Mouse (Mus musculus) spleen, adult 18-20 months (tissue): ENCODE measurements at regions not wholly inside any gene's neighbourhood (a gene's known extent, or its start where the extent isn't known, plus 50 kb on each side); places are given as distances from the start of the nearest gene placed in this dataset.

Experiments used
- DNase-seq, 2 experiments: peaks; one replicate each; pipeline ENCODE4 v3.0.0; 2022; ENCODE audit warnings: mixed read lengths in 2 of 2

- DNase-seq = no peak
Measured at GRCm38 (mm10) chr10:122515698-122516097, 67.4 kb downstream of the Avpr1a start.

- DNase-seq = no peak
Measured at GRCm38 (mm10) chr10:122519274-122519790, 71.0 kb downstream of the Avpr1a start.

- DNase-seq = no peak
Measured at GRCm38 (mm10) chr10:122519981-122520380, 71.7 kb downstream of the Avpr1a start.

- DNase-seq = no peak
Measured at GRCm38 (mm10) chr10:122522631-122523030, 74.3 kb downstream of the Avpr1a start.

- DNase-seq = no peak
Measured at GRCm38 (mm10) chr10:122525360-122525759, 77.1 kb downstream of the Avpr1a start.

GRCm38 (mm10) chr10:122525807-122526206, 77.5 kb downstream of the Avpr1a start:
- no peak for DNase-seq

GRCm38 (mm10) chr10:122528222-122528621, 79.9 kb downstream of the Avpr1a start:
- no peak for DNase-seq

- no peak for DNase-seq
Measured at GRCm38 (mm10) chr10:122528973-122529703, 80.8 kb downstream of the Avpr1a start.

GRCm38 (mm10) chr10:122534714-122535113, 86.4 kb downstream of the Avpr1a start:
- no peak for DNase-seq

- DNase-seq = no peak
Measured at GRCm38 (mm10) chr10:122535137-122535536, 86.8 kb downstream of the Avpr1a start.

- no peak for DNase-seq
Measured at GRCm38 (mm10) chr10:122539655-122540054, 91.4 kb downstream of the Avpr1a start.

GRCm38 (mm10) chr10:122542573-122542972, 94.3 kb downstream of the Avpr1a start:
- DNase-seq = no peak

- peak in 1 of 2 experiments; percentile 41 for DNase-seq
Measured at GRCm38 (mm10) chr10:122544096-122544720, 95.9 kb downstream of the Avpr1a start.

- DNase-seq = no peak
Measured at GRCm38 (mm10) chr10:122545029-122545428, 96.7 kb downstream of the Avpr1a start.

- DNase-seq = no peak
Measured at GRCm38 (mm10) chr10:122551586-122551985, 103.3 kb downstream of the Avpr1a start.

GRCm38 (mm10) chr10:122553124-122553822, 105.0 kb downstream of the Avpr1a start:
- DNase-seq = peak in 1 of 2 experiments; percentile 25

- DNase-seq = no peak
Measured at GRCm38 (mm10) chr10:122553851-122554250, 105.6 kb downstream of the Avpr1a start.

GRCm38 (mm10) chr10:122558660-122559059, 110.4 kb downstream of the Avpr1a start:
- no peak for DNase-seq

GRCm38 (mm10) chr10:122560001-122560695, 111.8 kb downstream of the Avpr1a start:
- DNase-seq = no peak

GRCm38 (mm10) chr10:122561924-122562323, 113.6 kb downstream of the Avpr1a start:
- DNase-seq = no peak

- DNase-seq = no peak
Measured at GRCm38 (mm10) chr10:122562542-122562941, 114.2 kb downstream of the Avpr1a start.

- DNase-seq = no peak
Measured at GRCm38 (mm10) chr10:122563973-122564372, 114.6 kb upstream of the Ppm1h start.

GRCm38 (mm10) chr10:122564473-122564872, 114.1 kb upstream of the Ppm1h start:
- no peak for DNase-seq
